Mouse (Mus musculus): ENCODE measurements around the gene Hs6st1.

GRCm38 (mm10) chr1:36066216-36066980 is 1.8 kb upstream of the Hs6st1 start:
- no peak for TF ChIP-seq CTCF (IDR thresholded peaks at IDR 0.05; ENCODE audit: low read depth)
- no peak for TF ChIP-seq EP300 (IDR thresholded peaks at IDR 0.05; ENCODE audit: low read depth)
